ENCODE assay signal across 11 mouse cellular contexts in genomic region chr5:120018126-120018525, GRCm38 (mm10).
"Had no signal": no experiment of that assay in that cellular context is flagged by ENCODE, and none has a peak within 500 bp of the region (broad histone marks: within the 10 kb centered on the region; RNA-seq: fewer than 3 reads in every experiment).

No protein-coding gene starts in this region.

- ATAC-seq: liver, postnatal 0 days; lung, postnatal 0 days; midbrain, embryonic 13.5 days; midbrain, embryonic 15.5 days had no signal

- DNase-seq: liver, postnatal 0 days; lung, adult 2 months; lung, postnatal 14 days; lung, postnatal 36 days; right cerebral cortex, postnatal 14 days; thymus, adult 2 months; thymus, postnatal 25 days; thymus, postnatal 4 days had no signal
